Mouse (Mus musculus) mesoderm, embryonic 11.5 days (tissue): Measurements from ENCODE around the gene Ddah2.
A peak's percentile ranks its signal among the peaks of the same experiment; 100 is the strongest.

Experiments
- DNase-seq: peaks from one replicate; pipeline ENCODE4 v3.0.0-alpha.2; 2012; ENCODE audit warnings: low read depth, low spot score

Gene Ddah2

GRCm38 (mm10) chr17:35058911-35059892 is at the start of gene Ddah2:
TSS of gene Ddah2 (plus strand) at chr17:35059035.
- peak; percentile 94 for DNase-seq

GRCm38 (mm10) chr17:35009586-35009985 is 49.2 kb upstream of the Ddah2 start:
- no peak for DNase-seq

GRCm38 (mm10) chr17:35011440-35011839 is 47.4 kb upstream of the Ddah2 start:
- no peak for DNase-seq

GRCm38 (mm10) chr17:35012430-35012829 is 46.4 kb upstream of the Ddah2 start:
- DNase-seq = no peak

- no peak for DNase-seq
Measured at GRCm38 (mm10) chr17:35013221-35013620, 45.6 kb upstream of the Ddah2 start.

- no peak for DNase-seq
Measured at GRCm38 (mm10) chr17:35015296-35015695, 43.5 kb upstream of the Ddah2 start.

GRCm38 (mm10) chr17:35016376-35016775 is 42.5 kb upstream of the Ddah2 start, which contains the start of gene Vwa7:
TSS of gene Vwa7 (plus strand) at chr17:35016579.
- no peak for DNase-seq

- no peak for DNase-seq
Measured at GRCm38 (mm10) chr17:35016791-35017705, 41.8 kb upstream of the Ddah2 start.

- DNase-seq = no peak
Measured at GRCm38 (mm10) chr17:35017706-35018030, 41.2 kb upstream of the Ddah2 start.

- no peak for DNase-seq
Measured at GRCm38 (mm10) chr17:35018171-35018570, 40.7 kb upstream of the Ddah2 start.

GRCm38 (mm10) chr17:35019894-35020293 is 38.9 kb upstream of the Ddah2 start:
- no peak for DNase-seq

GRCm38 (mm10) chr17:35020551-35020950 is 38.3 kb upstream of the Ddah2 start:
- DNase-seq = no peak

GRCm38 (mm10) chr17:35021163-35021808 is 37.5 kb upstream of the Ddah2 start:
- DNase-seq = peak; percentile 90

- DNase-seq = no peak
Measured at GRCm38 (mm10) chr17:35021842-35022477, 36.9 kb upstream of the Ddah2 start.

- no peak for DNase-seq
Measured at GRCm38 (mm10) chr17:35022541-35023060, 36.2 kb upstream of the Ddah2 start.

GRCm38 (mm10) chr17:35023221-35023620 is 35.6 kb upstream of the Ddah2 start:
- DNase-seq = no peak

- DNase-seq = no peak
Measured at GRCm38 (mm10) chr17:35023756-35024155, 35.1 kb upstream of the Ddah2 start.

GRCm38 (mm10) chr17:35024261-35024660 is 34.6 kb upstream of the Ddah2 start:
- no peak for DNase-seq

GRCm38 (mm10) chr17:35024691-35025488 is 33.9 kb upstream of the Ddah2 start:
- DNase-seq = no peak

- no peak for DNase-seq
Measured at GRCm38 (mm10) chr17:35026206-35026605, 32.6 kb upstream of the Ddah2 start.
